Mouse (Mus musculus) hindbrain, postnatal 0 days (tissue): ENCODE measurements around the gene Gm12216. TPM values are rescaled to one million over a fixed set of nuclear protein-coding genes. Genes with fewer than 3 reads are reported as not detected.

Source experiments
- ATAC-seq: fragments of 200-750 bp; cut with Nextera tagmentation; 2 replicates; pipeline ENCODE4 v1.8.0; 2017; ENCODE audit warnings: mild to moderate bottlenecking, moderate TSS enrichment, moderate library complexity
- DNase-seq: peaks from one replicate; pipeline ENCODE4 v3.0.0-alpha.2; 2015; ENCODE audit warnings: low spot score
- H3K27ac ChIP-seq: fragments of 300-500 bp; sonication (generic); 2 replicates; pipeline ENCODE4 v1.5.1; 2014; ENCODE audit warnings: mild to moderate bottlenecking
- H3K27me3 ChIP-seq: fragments of 300-500 bp; sonication (generic); 2 replicates; pipeline ENCODE4 v1.6.1; 2014; ENCODE audit warnings: low read length, mixed read lengths; ENCODE audit not compliant: insufficient read depth
- H3K36me3 ChIP-seq: fragments of 300-500 bp; sonication (generic); 2 replicates; pipeline ENCODE4 v1.6.1; 2014; ENCODE audit warnings: low read length, mixed read lengths; ENCODE audit not compliant: insufficient read depth
- H3K4me1 ChIP-seq: fragments of 300-500 bp; sonication (generic); 2 replicates; pipeline ENCODE4 v1.6.1; 2014; ENCODE audit warnings: antibody characterized with exemption, low read length, mixed read lengths; ENCODE audit not compliant: insufficient read depth
- H3K4me2 ChIP-seq: fragments of 300-500 bp; sonication (generic); 2 replicates; pipeline ENCODE4 v1.6.1; 2014; ENCODE audit warnings: low read depth, mild to moderate bottlenecking, low read length, moderate library complexity, mixed read lengths
- H3K4me3 ChIP-seq: fragments of 300-500 bp; sonication (generic); 2 replicates; pipeline ENCODE4 v1.5.1; 2014; ENCODE audit warnings: low read length
- H3K9ac ChIP-seq: fragments of 300-500 bp; sonication (generic); replicated peaks from 2 replicates; pipeline ENCODE4 v1.6.1; 2014; ENCODE audit warnings: mild to moderate bottlenecking, low read length, moderate library complexity, mixed read lengths
- H3K9me3 ChIP-seq: fragments of 300-500 bp; sonication (generic); 2 replicates; pipeline ENCODE4 v1.6.1; 2016; ENCODE audit warnings: low read length, mixed read lengths
- CTCF ChIP-seq: IDR thresholded peaks from 2 replicates; pipeline ENCODE4 v1.5.1; 2016; ENCODE audit warnings: antibody characterized with exemption, control low read depth, low read depth
- WGBS: fragments of 180-500 bp; shearing (Covaris S2); extraction: QIAGEN DNeasy Blood & Tissue Kit; methylation state at CpG from one replicate; pipeline ENCODE4 v1.1.7; 2014; 5-methylcytosine and 5-hydroxymethylcytosine counted together
- polyA plus RNA-seq: library from polyadenylated mRNA; unstranded; fragments of >200 nt; fragmentation: Nextera tagmentation; extraction: Ambion mirVana; gene quantifications from 2 replicates; pipeline ENCODE4 v1.2.1, GENCODE M21; 2015
- total RNA-seq: library from RNA; depleted of rRNA; stranded (reverse); fragments of >200 nt; gene quantifications from 2 replicates; pipeline ENCODE4 v1.2.3, GENCODE M21; 2014

The Gm12216 gene
- total and polyA plus RNA-seq, 2 experiments from 2014 or later, result 1.2 TPM; not detected in 1

- no peaks in the 10 kb centered on the region for H3K27me3 ChIP-seq
- no peak overlapping the region for H3K9ac ChIP-seq
- no peak overlapping the region for H3K4me3 ChIP-seq
- H3K27ac ChIP-seq, result no peak overlapping the region
- no peak for ATAC-seq
- WGBS, result 83% methylated on average over 13 of the region's 13 CpGs
- H3K4me2 ChIP-seq, result no peak overlapping the region
- TF ChIP-seq CTCF, result no peak
- DNase-seq, result no peak
- no peaks in the 10 kb centered on the region for H3K9me3 ChIP-seq
- no peaks in the 10 kb centered on the region for H3K36me3 ChIP-seq
- H3K4me1 ChIP-seq, result no peaks in the 10 kb centered on the region
Measured at GRCm38 (mm10) chr11:53786058-53787031, 72.7 kb downstream of the Gm12216 start.

- no peak overlapping the region for H3K27ac ChIP-seq
- H3K27me3 ChIP-seq, result no peaks in the 10 kb centered on the region
- no peaks in the 10 kb centered on the region for H3K9me3 ChIP-seq
- H3K9ac ChIP-seq, result no peak overlapping the region
- H3K36me3 ChIP-seq, result no peaks in the 10 kb centered on the region
- no peak for TF ChIP-seq CTCF
- no peak overlapping the region for H3K4me3 ChIP-seq
- DNase-seq (no peak), ATAC-seq (no peak)
- H3K4me2 ChIP-seq, result no peak overlapping the region
- H3K4me1 ChIP-seq, result no peaks in the 10 kb centered on the region
- 90% methylated on average over 3 of the region's 3 CpGs for WGBS
Measured at GRCm38 (mm10) chr11:53785311-53785936, 73.6 kb downstream of the Gm12216 start.

GRCm38 (mm10) chr11:53783288-53783687, 75.8 kb downstream of the Gm12216 start:
- H3K4me1 ChIP-seq, result no peaks in the 10 kb centered on the region
- ATAC-seq, result no peak
- H3K27me3 ChIP-seq, result no peaks in the 10 kb centered on the region
- TF ChIP-seq CTCF, result no peak
- no peaks in the 10 kb centered on the region for H3K36me3 ChIP-seq
- DNase-seq, result no peak
- H3K27ac ChIP-seq, result no peak overlapping the region
- H3K4me3 ChIP-seq, result no peak overlapping the region
- no peak overlapping the region for H3K9ac ChIP-seq
- H3K4me2 ChIP-seq, result no peak overlapping the region
- H3K9me3 ChIP-seq, result no peaks in the 10 kb centered on the region
- WGBS, result 91% methylated on average over 9 of the region's 9 CpGs

- WGBS, result 94% methylated on average over 7 of the region's 7 CpGs
- Histone ChIP-seq H3K27me3 (no peaks in the 10 kb centered on the region), H3K9me3 (no peaks in the 10 kb centered on the region)
Measured at GRCm38 (mm10) chr11:53781964-53782363, 77.1 kb downstream of the Gm12216 start.

GRCm38 (mm10) chr11:53781201-53781775, 77.8 kb downstream of the Gm12216 start:
- WGBS, result 90% methylated on average over 4 of the region's 4 CpGs
- no peak overlapping the region for H3K9ac ChIP-seq
- ATAC-seq (no peak), DNase-seq (no peak)
- H3K4me1 ChIP-seq, result no peaks in the 10 kb centered on the region
- H3K4me3 ChIP-seq, result no peak overlapping the region
- no peaks in the 10 kb centered on the region for H3K27me3 ChIP-seq
- no peaks in the 10 kb centered on the region for H3K36me3 ChIP-seq
- TF ChIP-seq CTCF, result no peak
- no peak overlapping the region for H3K27ac ChIP-seq
- H3K9me3 ChIP-seq, result no peaks in the 10 kb centered on the region
- H3K4me2 ChIP-seq, result no peak overlapping the region

More at GRCm38 (mm10) chr11:53781964-53782363, 77.1 kb downstream of the Gm12216 start:
- H3K4me1 ChIP-seq, result no peaks in the 10 kb centered on the region
- H3K4me3 ChIP-seq, result no peak overlapping the region
- no peak overlapping the region for H3K4me2 ChIP-seq
- no peak for ATAC-seq
- no peak for TF ChIP-seq CTCF
- no peak for DNase-seq
- H3K27ac ChIP-seq, result no peak overlapping the region
- no peaks in the 10 kb centered on the region for H3K36me3 ChIP-seq
- H3K9ac ChIP-seq, result no peak overlapping the region

GRCm38 (mm10) chr11:53780262-53780661, 78.8 kb downstream of the Gm12216 start:
- no peaks in the 10 kb centered on the region for H3K36me3 ChIP-seq
- H3K4me1 ChIP-seq, result no peaks in the 10 kb centered on the region
- H3K9me3 ChIP-seq, result no peaks in the 10 kb centered on the region
- H3K9ac ChIP-seq, result no peak overlapping the region
- H3K4me2 ChIP-seq, result no peak overlapping the region
- H3K27ac ChIP-seq, result no peak overlapping the region
- WGBS, result 54% methylated on average over 3 of the region's 3 CpGs
- no peak for DNase-seq
- ATAC-seq, result no peak
- no peak overlapping the region for H3K4me3 ChIP-seq
- H3K27me3 ChIP-seq, result no peaks in the 10 kb centered on the region
- TF ChIP-seq CTCF, result no peak
